Mouse (Mus musculus) brain, embryonic 14.5 days (tissue): ENCODE measurements at regions not wholly inside any gene's neighbourhood (a gene's known extent, or its start where the extent isn't known, plus 50 kb on each side); places are given as distances from the start of the nearest gene placed in this dataset.

Source experiments
- DNase-seq: peaks from one replicate; pipeline ENCODE4 v3.0.0-alpha.2; 2011; ENCODE audit warnings: low read depth
- CTCF ChIP-seq: fragments of 200-500 bp; IDR thresholded peaks from 2 replicates; pipeline ENCODE4 v1.5.1; 2012; ENCODE audit warnings: inconsistent platforms, mild to moderate bottlenecking, moderate library complexity, borderline replicate concordance; ENCODE audit not compliant: insufficient read depth, insufficient read length; ENCODE audit errors: extremely low read depth
- POLR2A ChIP-seq: fragments of 200-500 bp; IDR thresholded peaks from 2 replicates; pipeline ENCODE4 v1.6.1; 2012; ENCODE audit warnings: mild to moderate bottlenecking, inconsistent platforms, borderline replicate concordance; ENCODE audit not compliant: poor library complexity, insufficient read depth, insufficient read length, severe bottlenecking; ENCODE audit errors: extremely low read depth

- peak; percentile 63 for DNase-seq
Measured at GRCm38 (mm10) chr15:51675291-51675690, 2209.4 kb upstream of the Gm7489 start.

GRCm38 (mm10) chr15:51676694-51677093, 2208.0 kb upstream of the Gm7489 start:
- TF ChIP-seq CTCF = no peak
- TF ChIP-seq POLR2A = no peak
- DNase-seq = no peak

More at GRCm38 (mm10) chr15:51675291-51675690, 2209.4 kb upstream of the Gm7489 start:
- TF ChIP-seq POLR2A (no peak), CTCF (no peak)

- TF ChIP-seq POLR2A = no peak
- TF ChIP-seq CTCF = no peak
- DNase-seq = peak; percentile 25
Measured at GRCm38 (mm10) chr15:51677266-51677665, 2207.4 kb upstream of the Gm7489 start.

GRCm38 (mm10) chr15:51679186-51679902, 2205.4 kb upstream of the Gm7489 start:
- DNase-seq = no peak
- no peak for TF ChIP-seq CTCF
- no peak for TF ChIP-seq POLR2A

GRCm38 (mm10) chr15:51680494-51680893, 2204.2 kb upstream of the Gm7489 start:
- TF ChIP-seq CTCF (no peak), POLR2A (no peak)
- no peak for DNase-seq

- DNase-seq = no peak
Measured at GRCm38 (mm10) chr15:51681191-51681590, 2203.5 kb upstream of the Gm7489 start.

GRCm38 (mm10) chr15:51682331-51682730, 2202.4 kb upstream of the Gm7489 start:
- no peak for DNase-seq
- TF ChIP-seq CTCF (no peak), POLR2A (no peak)

More at GRCm38 (mm10) chr15:51681191-51681590, 2203.5 kb upstream of the Gm7489 start:
- TF ChIP-seq POLR2A (no peak), CTCF (no peak)

GRCm38 (mm10) chr15:51687007-51687540, 2197.6 kb upstream of the Gm7489 start:
- no peak for DNase-seq
- no peak for TF ChIP-seq POLR2A
- no peak for TF ChIP-seq CTCF

GRCm38 (mm10) chr15:51689498-51689897, 2195.2 kb upstream of the Gm7489 start:
- DNase-seq = no peak
- TF ChIP-seq POLR2A = no peak
- no peak for TF ChIP-seq CTCF

- no peak for DNase-seq
- TF ChIP-seq CTCF = no peak
- no peak for TF ChIP-seq POLR2A
Measured at GRCm38 (mm10) chr15:51692671-51693070, 2192.0 kb upstream of the Gm7489 start.

- TF ChIP-seq CTCF (peak; percentile 48; the same call in 1 of the 2 replicates), POLR2A (no peak)
- peak; percentile 83 for DNase-seq
Measured at GRCm38 (mm10) chr15:51696344-51697016, 2188.2 kb upstream of the Gm7489 start.
